Mouse (Mus musculus): Measurements from ENCODE around the gene Lrrc75b.

The Lrrc75b gene

GRCm38 (mm10) chr10:75559676-75560548, at the start of gene Lrrc75b:
Gene Lrrc75b, minus strand, starts transcription at chr10:75560330.
- no peak for DNase-seq (ENCODE audit: low read depth, low spot score)

- DNase-seq (ENCODE audit: low read depth, low spot score): no peak
These were observed 48.8 kb upstream of the Lrrc75b start for GRCm38 (mm10) chr10:75608975-75609374.

GRCm38 (mm10) chr10:75607253-75607652, 47.1 kb upstream of the Lrrc75b start:
- DNase-seq (ENCODE audit: low read depth, low spot score): no peak

- no peak for DNase-seq (ENCODE audit: low read depth, low spot score)
These were observed 45.2 kb upstream of the Lrrc75b start for GRCm38 (mm10) chr10:75605162-75605846.

GRCm38 (mm10) chr10:75600189-75600730, 40.1 kb upstream of the Lrrc75b start:
- no peak for DNase-seq (ENCODE audit: low read depth, low spot score)

- DNase-seq (ENCODE audit: low read depth, low spot score): no peak
These were observed 35.9 kb upstream of the Lrrc75b start for GRCm38 (mm10) chr10:75595981-75596380.

GRCm38 (mm10) chr10:75592585-75592984, 32.5 kb upstream of the Lrrc75b start:
- no peak for DNase-seq (ENCODE audit: low read depth, low spot score)

- no peak for DNase-seq (ENCODE audit: low read depth, low spot score)
These were observed 31.2 kb upstream of the Lrrc75b start for GRCm38 (mm10) chr10:75591211-75591894.

- no peak for DNase-seq (ENCODE audit: low read depth, low spot score)
These were observed 29.5 kb upstream of the Lrrc75b start for GRCm38 (mm10) chr10:75589651-75590050.

GRCm38 (mm10) chr10:75589129-75589528, 29.0 kb upstream of the Lrrc75b start, which contains the start of gene Ggt5:
Gene Ggt5, plus strand, starts transcription at chr10:75589340.
- no peak for DNase-seq (ENCODE audit: low read depth, low spot score)

GRCm38 (mm10) chr10:75588336-75588735, 28.2 kb upstream of the Lrrc75b start:
- no peak for DNase-seq (ENCODE audit: low read depth, low spot score)

GRCm38 (mm10) chr10:75587781-75588180, 27.7 kb upstream of the Lrrc75b start:
- DNase-seq (ENCODE audit: low read depth, low spot score): no peak

- DNase-seq (ENCODE audit: low read depth, low spot score): no peak
These were observed 26.4 kb upstream of the Lrrc75b start for GRCm38 (mm10) chr10:75586553-75586879.

- DNase-seq (ENCODE audit: low read depth, low spot score): peak; percentile 83
These were observed 25.9 kb upstream of the Lrrc75b start for GRCm38 (mm10) chr10:75585876-75586552.

GRCm38 (mm10) chr10:75579129-75579528, 19.0 kb upstream of the Lrrc75b start:
- no peak for DNase-seq (ENCODE audit: low read depth, low spot score)

GRCm38 (mm10) chr10:75573965-75574364, 13.8 kb upstream of the Lrrc75b start:
- no peak for DNase-seq (ENCODE audit: low read depth, low spot score)

GRCm38 (mm10) chr10:75573181-75573580, 13.1 kb upstream of the Lrrc75b start:
- no peak for DNase-seq (ENCODE audit: low read depth, low spot score)

- DNase-seq (ENCODE audit: low read depth, low spot score): no peak
These were observed 11.8 kb upstream of the Lrrc75b start for GRCm38 (mm10) chr10:75571937-75572336.

GRCm38 (mm10) chr10:75570981-75571657, 11.0 kb upstream of the Lrrc75b start:
- DNase-seq (ENCODE audit: low read depth, low spot score): no peak

GRCm38 (mm10) chr10:75568851-75569250, 8.7 kb upstream of the Lrrc75b start:
- no peak for DNase-seq (ENCODE audit: low read depth, low spot score)

GRCm38 (mm10) chr10:75568441-75568840, 8.3 kb upstream of the Lrrc75b start:
- no peak for DNase-seq (ENCODE audit: low read depth, low spot score)
